Mouse (Mus musculus) heart, embryonic 13.5 days (tissue): ENCODE measurements around the gene Vti1a. TPM values are rescaled to one million over a fixed set of nuclear protein-coding genes. Genes with fewer than 3 reads are reported as not detected.

Experiments used
- ATAC-seq: fragments of 200-750 bp; cut with Nextera tagmentation; 2 replicates; pipeline ENCODE4 v1.8.0; 2017; ENCODE audit warnings: moderate TSS enrichment; ENCODE audit not compliant: insufficient number of reproducible peaks, low FRiP score, low TSS enrichment; ENCODE audit errors: extremely low read depth
- H3K27ac ChIP-seq: fragments of 300-500 bp; sonication (generic); replicated peaks from 2 replicates; pipeline ENCODE4 v1.5.1; 2015; ENCODE audit warnings: moderate library complexity, mild to moderate bottlenecking, inconsistent platforms
- H3K27me3 ChIP-seq: fragments of 300-500 bp; sonication (generic); replicated peaks from 2 replicates; pipeline ENCODE4 v1.6.1; 2015; ENCODE audit warnings: mild to moderate bottlenecking, inconsistent platforms
- H3K36me3 ChIP-seq: fragments of 300-500 bp; sonication (generic); 2 replicates; pipeline ENCODE4 v1.6.1; 2015; ENCODE audit warnings: mild to moderate bottlenecking, inconsistent platforms
- H3K4me1 ChIP-seq: fragments of 300-500 bp; sonication (generic); 2 replicates; pipeline ENCODE4 v1.6.1; 2015; ENCODE audit warnings: inconsistent platforms
- H3K4me2 ChIP-seq: fragments of 300-500 bp; sonication (generic); 2 replicates; pipeline ENCODE4 v1.6.1; 2015; ENCODE audit warnings: inconsistent platforms, mild to moderate bottlenecking, moderate library complexity
- H3K4me3 ChIP-seq: fragments of 300-500 bp; sonication (generic); 2 replicates; pipeline ENCODE4 v1.5.1; 2015; ENCODE audit warnings: moderate library complexity, mild to moderate bottlenecking, inconsistent platforms
- H3K9ac ChIP-seq: fragments of 300-500 bp; sonication (generic); 2 replicates; pipeline ENCODE4 v1.6.1; 2015; ENCODE audit warnings: inconsistent platforms, mild to moderate bottlenecking, moderate library complexity
- H3K9me3 ChIP-seq: fragments of 300-500 bp; sonication (generic); 2 replicates; pipeline ENCODE4 v1.6.1; 2016; ENCODE audit warnings: inconsistent platforms
- WGBS: fragments of 180-500 bp; shearing (Covaris S2); methylation state at CpG from one replicate; pipeline ENCODE4 v1.1.7; 2015; ENCODE audit warnings: mixed read lengths; 5-methylcytosine and 5-hydroxymethylcytosine counted together
- polyA plus RNA-seq: library from polyadenylated mRNA; unstranded; fragments of >200 nt; fragmentation: Nextera tagmentation; extraction: Ambion mirVana; gene quantifications from 2 replicates; pipeline ENCODE4 v1.2.1, GENCODE M21; 2015

Vti1a gene
- polyA plus RNA-seq, 1 experiment from 2014 or later = 14.7 TPM

DNA sequence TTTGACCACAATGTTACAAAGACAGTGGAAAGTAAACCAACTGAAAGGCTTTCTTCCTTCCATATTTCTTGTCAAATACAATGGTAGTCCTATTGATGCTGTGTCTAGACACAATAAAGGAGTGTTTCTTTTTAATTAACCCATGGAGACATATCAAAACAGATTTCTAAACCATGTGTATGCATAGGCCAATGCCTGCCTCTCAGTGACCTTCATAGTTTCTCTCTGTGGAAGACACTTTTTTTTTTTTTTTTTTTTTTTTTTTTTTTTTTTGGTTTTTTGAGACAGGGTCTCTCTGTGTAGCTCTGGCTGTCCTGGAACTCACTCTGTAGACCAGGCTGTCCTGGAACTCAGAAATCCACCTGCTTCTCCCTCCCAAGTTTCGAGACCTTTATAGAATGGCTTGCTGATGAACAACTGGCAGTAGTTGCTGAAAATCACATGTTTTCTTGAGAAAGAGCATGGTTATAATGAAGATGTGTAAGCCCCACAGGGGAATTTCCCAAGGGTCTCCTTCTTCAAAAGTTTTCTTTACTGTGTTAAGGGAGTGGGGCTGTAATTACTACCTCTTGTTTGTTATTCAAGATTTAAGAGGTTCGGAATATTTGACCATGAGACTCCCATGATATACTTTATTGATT, 23.8 kb upstream of the Vti1a start:
- H3K27me3 ChIP-seq = no peaks in the 10 kb centered on the region
- no peak overlapping the region for H3K9ac ChIP-seq
- 95% methylated on average over 2 of the region's 2 CpGs for WGBS
- H3K36me3 ChIP-seq = peaks cover 84% of the 10 kb centered on the region
- no peak overlapping the region for H3K27ac ChIP-seq
- no peaks in the 10 kb centered on the region for H3K9me3 ChIP-seq
- no peak overlapping the region for H3K4me2 ChIP-seq
- 0 out of 2 replicates have a peak, but pooled peaks cover 4% of the 10 kb centered on the region for H3K4me1 ChIP-seq
- no peak overlapping the region for H3K4me3 ChIP-seq
- no peak for ATAC-seq

DNA sequence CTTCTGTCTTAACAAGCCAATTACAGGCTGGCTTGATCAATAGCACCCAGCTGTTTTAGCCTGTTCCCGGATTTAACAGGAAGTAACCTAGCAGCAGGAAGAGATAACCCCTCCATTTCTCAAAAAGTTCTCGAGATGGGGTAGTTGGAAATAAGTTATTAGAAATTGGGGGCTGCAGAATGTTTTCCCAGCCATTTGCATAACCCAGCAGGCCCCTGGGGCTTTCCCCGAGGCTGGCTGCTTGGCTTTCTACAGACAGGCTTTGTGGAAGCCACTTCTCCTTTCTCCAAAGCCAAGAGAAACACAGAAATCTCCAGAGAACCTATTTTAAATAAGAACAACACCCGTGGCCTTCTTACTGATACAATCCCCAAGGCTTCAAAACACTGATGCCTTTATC, 22.9 kb upstream of the Vti1a start:
- Histone ChIP-seq H3K9me3 (no peaks in the 10 kb centered on the region), H3K27me3 (no peaks in the 10 kb centered on the region), H3K36me3 (peaks cover 83% of the 10 kb centered on the region), H3K4me3 (no peak overlapping the region), H3K4me1 (0 out of 2 replicates have a peak, but pooled peaks cover 4% of the 10 kb centered on the region), H3K27ac (no peak overlapping the region), H3K9ac (no peak overlapping the region), H3K4me2 (no peak overlapping the region)
- no peak for ATAC-seq
- 21% methylated on average over 4 of the region's 4 CpGs for WGBS

DNA sequence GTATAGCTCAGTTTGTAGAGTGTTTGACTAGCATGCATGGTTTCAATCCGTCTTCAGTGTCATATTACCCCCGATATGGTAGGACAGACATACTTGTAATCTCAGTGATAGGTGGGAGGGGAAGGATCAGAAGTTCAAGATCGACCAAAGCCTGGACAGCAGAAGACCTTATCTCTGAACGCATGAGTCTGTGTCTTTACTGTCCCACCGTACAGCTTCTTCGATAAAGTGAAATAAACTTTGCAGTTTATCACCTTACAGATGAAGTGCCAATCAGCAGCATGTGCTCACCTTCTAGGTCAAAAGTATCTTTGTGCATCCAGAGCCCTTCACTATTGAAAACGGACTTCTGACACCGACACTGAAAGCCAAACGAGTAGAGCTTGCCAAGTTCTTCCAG, 21.0 kb upstream of the Vti1a start:
- Histone ChIP-seq H3K9ac (no peak overlapping the region), H3K9me3 (no peaks in the 10 kb centered on the region), H3K27ac (no peak overlapping the region), H3K36me3 (peaks cover 80% of the 10 kb centered on the region), H3K4me1 (0 out of 2 replicates have a peak, but pooled peaks cover 4% of the 10 kb centered on the region), H3K27me3 (no peaks in the 10 kb centered on the region), H3K4me2 (no peak overlapping the region), H3K4me3 (no peak overlapping the region)
- 78% methylated on average over 9 of the region's 9 CpGs for WGBS
- ATAC-seq = no peak

DNA sequence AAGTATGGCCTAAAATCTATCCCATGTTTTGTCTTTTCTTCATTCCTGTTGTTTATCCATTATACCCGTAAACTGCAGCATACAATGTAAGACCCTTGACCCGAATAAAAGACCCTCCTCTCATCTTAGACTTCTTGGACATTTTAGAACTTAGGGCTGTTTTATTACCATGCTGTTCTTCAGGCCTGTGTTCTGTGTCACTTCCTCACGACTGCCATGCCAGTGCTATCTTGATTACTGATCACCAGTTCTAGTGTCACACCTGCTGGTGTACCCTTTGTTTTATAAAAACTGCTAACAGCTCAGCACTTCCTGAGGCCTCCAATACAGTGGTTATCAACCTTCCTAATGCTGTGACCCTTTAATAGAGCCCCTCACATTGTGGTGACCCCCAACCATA, 20.5 kb upstream of the Vti1a start:
- no peak for ATAC-seq
- Histone ChIP-seq H3K27ac (no peak overlapping the region), H3K27me3 (no peaks in the 10 kb centered on the region), H3K4me2 (no peak overlapping the region), H3K4me3 (no peak overlapping the region), H3K4me1 (0 out of 2 replicates have a peak, but pooled peaks cover 4% of the 10 kb centered on the region), H3K36me3 (peaks cover 80% of the 10 kb centered on the region), H3K9ac (no peak overlapping the region), H3K9me3 (no peaks in the 10 kb centered on the region)
- 80% methylated on average over 3 of the region's 3 CpGs for WGBS

DNA sequence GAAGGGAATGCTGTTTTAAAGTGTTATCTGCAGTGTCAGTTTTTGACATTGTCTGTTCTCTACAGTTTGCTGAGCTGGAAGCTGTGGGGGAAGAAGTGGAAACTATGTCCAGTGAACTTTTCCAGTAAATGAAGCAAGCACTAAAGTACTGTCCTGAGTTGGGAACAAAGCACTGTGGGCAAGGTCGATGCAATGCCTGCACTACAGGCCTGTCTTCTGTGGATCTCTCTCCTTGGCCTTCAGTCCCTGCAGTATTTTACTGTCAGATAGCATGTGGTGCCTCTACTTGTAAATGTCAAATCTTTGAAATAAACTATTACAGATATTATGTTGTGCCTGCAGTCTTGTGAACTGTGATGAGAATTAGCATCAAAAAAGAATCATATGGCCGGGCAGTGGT, 19.8 kb upstream of the Vti1a start:
- H3K27me3 ChIP-seq = no peaks in the 10 kb centered on the region
- H3K9me3 ChIP-seq = no peaks in the 10 kb centered on the region
- ATAC-seq = no peak
- no peak overlapping the region for H3K9ac ChIP-seq
- peaks cover 81% of the 10 kb centered on the region for H3K36me3 ChIP-seq
- H3K27ac ChIP-seq = no peak overlapping the region
- no peak overlapping the region for H3K4me2 ChIP-seq
- 0 out of 2 replicates have a peak, but pooled peaks cover 4% of the 10 kb centered on the region for H3K4me1 ChIP-seq
- no peak overlapping the region for H3K4me3 ChIP-seq
- 91% methylated on average over 2 of the region's 2 CpGs for WGBS

DNA sequence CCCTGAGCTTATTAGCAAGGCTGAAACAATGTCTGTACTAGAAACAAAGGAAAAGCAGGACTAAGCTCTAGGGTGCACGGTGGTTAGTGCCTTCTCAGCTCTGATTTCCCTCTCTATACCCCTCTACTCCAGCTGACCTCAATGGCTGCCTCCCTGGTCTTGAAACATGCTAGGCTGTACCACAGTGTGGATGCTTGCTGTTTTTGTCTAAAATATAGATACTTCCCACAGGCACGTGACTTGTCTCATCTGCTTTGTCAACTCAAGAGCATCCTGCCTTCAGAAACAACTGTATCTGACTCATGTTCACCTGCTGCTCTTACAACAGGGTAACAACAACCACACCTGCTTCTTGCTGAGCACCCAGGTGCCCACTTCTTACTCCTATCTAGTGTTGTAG, 18.6 kb upstream of the Vti1a start:
- H3K9me3 ChIP-seq = no peaks in the 10 kb centered on the region
- H3K27me3 ChIP-seq = no peaks in the 10 kb centered on the region
- no peak overlapping the region for H3K4me2 ChIP-seq
- no peak overlapping the region for H3K4me3 ChIP-seq
- H3K9ac ChIP-seq = no peak overlapping the region
- 89% methylated on average over 2 of the region's 2 CpGs for WGBS
- 0 out of 2 replicates have a peak, but pooled peaks cover 4% of the 10 kb centered on the region for H3K4me1 ChIP-seq
- ATAC-seq = no peak
- H3K27ac ChIP-seq = no peak overlapping the region
- H3K36me3 ChIP-seq = peaks cover 85% of the 10 kb centered on the region

DNA sequence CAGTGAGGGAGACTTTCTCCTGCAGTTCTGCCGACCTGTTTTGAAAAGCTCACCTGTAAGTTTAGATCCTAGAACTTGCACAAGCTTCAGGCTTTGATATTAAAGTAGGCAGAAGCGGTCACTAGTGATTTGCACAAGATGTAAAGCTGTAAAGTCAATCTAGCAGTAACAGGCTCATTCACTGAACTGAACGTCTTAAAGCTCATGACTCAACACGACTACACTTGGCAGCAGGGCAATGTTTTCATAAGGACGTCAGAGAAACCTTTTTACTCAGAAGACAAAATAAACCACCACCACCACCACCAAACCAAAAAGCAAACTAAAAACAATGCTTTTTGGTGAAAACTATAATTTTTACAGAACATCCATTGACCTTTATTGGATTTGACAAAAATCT, 18.1 kb upstream of the Vti1a start:
- Histone ChIP-seq H3K9me3 (no peaks in the 10 kb centered on the region), H3K36me3 (peaks cover 90% of the 10 kb centered on the region), H3K27ac (no peak overlapping the region), H3K9ac (no peak overlapping the region), H3K27me3 (no peaks in the 10 kb centered on the region), H3K4me3 (no peak overlapping the region), H3K4me1 (0 out of 2 replicates have a peak, but pooled peaks cover 4% of the 10 kb centered on the region), H3K4me2 (no peak overlapping the region)
- ATAC-seq = no peak
- WGBS = 72% methylated on average over 5 of the region's 5 CpGs

DNA sequence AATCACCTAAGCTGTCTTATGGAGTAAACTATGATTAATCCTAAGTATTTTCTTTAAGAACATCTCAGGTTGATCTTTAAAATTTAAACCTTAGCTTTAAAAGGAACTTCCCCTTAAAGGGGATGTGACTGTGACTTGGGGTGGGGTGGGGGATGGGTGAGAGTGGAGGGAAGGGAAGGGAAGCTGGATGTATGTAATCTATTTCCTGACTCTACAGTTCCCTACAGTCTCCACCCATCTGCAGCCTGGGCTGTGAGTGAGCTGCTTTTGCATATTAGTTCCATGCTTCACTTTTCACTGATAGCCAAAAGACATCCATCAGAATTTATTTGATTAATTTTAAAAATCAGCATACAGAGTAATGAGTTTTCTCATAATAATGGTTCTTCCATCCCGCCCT, 16.7 kb upstream of the Vti1a start:
- Histone ChIP-seq H3K27me3 (no peaks in the 10 kb centered on the region), H3K27ac (no peak overlapping the region), H3K4me3 (no peak overlapping the region), H3K4me1 (no peaks in the 10 kb centered on the region), H3K9me3 (no peaks in the 10 kb centered on the region), H3K4me2 (no peak overlapping the region), H3K36me3 (peaks cover 92% of the 10 kb centered on the region), H3K9ac (no peak overlapping the region)
- WGBS = 83% methylated on average over 1 of the region's 1 CpGs
- ATAC-seq = no peak

DNA sequence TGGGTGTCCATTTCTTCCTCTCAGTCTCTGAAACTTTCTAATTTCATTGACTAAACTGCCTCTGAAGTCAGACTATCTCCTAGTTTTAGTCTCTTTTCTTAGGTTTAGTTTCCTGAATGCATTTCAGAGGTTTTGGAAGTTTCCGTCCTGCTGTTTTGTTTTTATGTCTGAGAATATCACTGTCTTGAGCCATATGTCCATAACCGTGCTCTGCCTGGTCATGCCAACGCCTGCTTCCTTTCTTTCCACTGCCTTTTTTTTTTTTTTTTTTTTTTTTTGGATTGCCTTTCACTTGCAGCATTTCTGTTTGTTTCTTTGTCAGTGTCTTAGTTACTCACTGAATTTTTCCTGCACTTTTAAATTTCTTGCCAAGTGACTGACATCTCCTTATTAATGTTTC, 15.6 kb upstream of the Vti1a start:
- no peak overlapping the region for H3K9ac ChIP-seq

DNA sequence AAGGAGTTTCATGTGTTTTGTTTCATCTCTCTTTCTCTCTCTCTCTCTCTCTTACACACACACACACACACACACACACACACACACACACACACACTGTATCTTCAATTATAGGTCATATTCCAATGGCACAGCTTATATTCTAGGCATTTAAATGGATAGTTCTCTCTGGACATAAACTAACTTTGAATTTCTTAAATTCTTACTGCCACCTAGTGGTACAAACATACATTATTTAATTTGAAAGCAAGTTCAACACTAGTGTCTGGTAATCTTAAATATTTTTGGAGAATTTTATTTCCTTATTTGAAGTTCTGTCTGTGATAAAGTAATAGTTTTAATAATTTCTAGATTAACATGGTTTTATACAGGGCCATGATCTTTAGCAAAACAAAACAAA, 11.1 kb upstream of the Vti1a start:
- Histone ChIP-seq H3K9ac (no peak overlapping the region), H3K27me3 (no peaks in the 10 kb centered on the region), H3K27ac (no peak overlapping the region), H3K4me3 (no peak overlapping the region), H3K36me3 (peaks cover 88% of the 10 kb centered on the region), H3K4me1 (no peaks in the 10 kb centered on the region), H3K9me3 (no peaks in the 10 kb centered on the region), H3K4me2 (no peak overlapping the region)
- ATAC-seq = no peak

More for the DNA sequence above, 15.6 kb upstream of the Vti1a start:
- H3K27ac ChIP-seq = no peak overlapping the region
- H3K4me1 ChIP-seq = no peaks in the 10 kb centered on the region
- H3K9me3 ChIP-seq = no peaks in the 10 kb centered on the region
- H3K27me3 ChIP-seq = no peaks in the 10 kb centered on the region
- peaks cover 88% of the 10 kb centered on the region for H3K36me3 ChIP-seq
- no peak overlapping the region for H3K4me3 ChIP-seq
- no peak for ATAC-seq
- no peak overlapping the region for H3K4me2 ChIP-seq
- WGBS = 79% methylated on average over 3 of the region's 3 CpGs

DNA sequence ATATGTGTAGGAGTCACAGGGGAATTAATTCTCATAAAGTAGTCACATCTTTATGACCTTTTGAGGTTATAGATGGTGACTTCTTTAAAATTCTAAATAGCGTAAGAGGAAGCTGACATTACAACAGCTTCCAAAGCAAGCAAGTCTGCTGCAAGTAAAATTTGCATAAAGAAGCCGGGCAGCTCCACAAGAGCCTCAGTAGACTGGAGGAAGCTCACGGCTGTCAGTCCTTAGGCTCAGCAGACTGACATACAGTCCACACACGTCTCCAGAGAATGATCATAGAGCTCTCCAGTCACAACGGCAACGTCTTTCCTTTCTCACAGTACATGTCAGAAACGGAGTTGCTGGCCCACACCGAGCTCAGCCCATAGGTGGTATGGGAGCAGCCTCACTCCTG, 4.2 kb upstream of the Vti1a start:
- Histone ChIP-seq H3K4me2 (no peak overlapping the region), H3K27me3 (no peaks in the 10 kb centered on the region), H3K4me1 (peaks cover 26% of the 10 kb centered on the region), H3K4me3 (no peak overlapping the region), H3K9me3 (no peaks in the 10 kb centered on the region), H3K36me3 (peaks cover 60% of the 10 kb centered on the region), H3K27ac (no peak overlapping the region), H3K9ac (no peak overlapping the region)
- 87% methylated on average over 8 of the region's 8 CpGs for WGBS
- no peak for ATAC-seq

DNA sequence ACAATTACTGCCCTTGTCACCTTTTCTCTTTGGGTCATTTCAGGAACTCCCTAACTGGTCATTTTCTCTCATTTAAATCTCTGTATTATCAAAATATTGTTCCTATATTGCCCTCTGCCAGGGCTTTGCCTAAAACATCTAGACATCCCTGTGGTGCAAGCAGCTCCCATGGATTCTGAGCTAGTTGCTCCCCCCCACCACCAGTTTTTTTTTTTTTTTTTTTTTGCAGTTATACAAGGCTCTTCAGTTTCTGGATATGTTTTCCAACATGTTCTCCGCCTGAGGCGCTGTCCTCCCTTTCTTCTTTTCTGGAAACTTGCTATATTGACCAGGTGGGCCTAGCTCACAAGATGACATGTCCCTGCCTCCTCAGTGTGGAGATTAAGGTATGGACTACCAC, 2.4 kb upstream of the Vti1a start:
- Histone ChIP-seq H3K4me2 (no peak overlapping the region), H3K4me3 (no peak overlapping the region), H3K4me1 (peaks cover 37% of the 10 kb centered on the region), H3K9ac (peak overlapping the region; percentile 47), H3K27me3 (no peaks in the 10 kb centered on the region), H3K9me3 (no peaks in the 10 kb centered on the region), H3K27ac (no peak overlapping the region), H3K36me3 (peaks cover 44% of the 10 kb centered on the region)
- WGBS = 71% methylated on average over 2 of the region's 2 CpGs
- ATAC-seq = no peak
